Mouse (Mus musculus) cerebellum, adult 2 months (tissue): ENCODE results near the gene Vapa.

ENCODE experiments used
- CTCF ChIP-seq: fragments of 200-500 bp; IDR thresholded peaks from 2 replicates; pipeline ENCODE4 v1.5.1; 2011; ENCODE audit warnings: low read depth, mild to moderate bottlenecking, control low read depth, low read length, moderate library complexity, borderline replicate concordance; ENCODE audit not compliant: insufficient read depth
- POLR2A ChIP-seq: fragments of 200-500 bp; IDR thresholded peaks from 2 replicates; pipeline ENCODE4 v1.6.1; 2011; ENCODE audit warnings: low read length, control low read depth, borderline replicate concordance; ENCODE audit not compliant: insufficient read depth

- TF ChIP-seq CTCF (no peak), POLR2A (no peak)
These were observed 38.5 kb downstream of the Vapa start for GRCm38 (mm10) chr17:65574850-65575249.
